Mouse (Mus musculus): ENCODE results near the gene Rps15. TPM values are rescaled to one million over a fixed set of nuclear protein-coding genes. Genes with fewer than 3 reads are reported as not detected.

Gene Rps15
- total and polyA plus RNA-seq, 2 experiments from 2014 or later, result 499 to 1,030 TPM

DNA sequence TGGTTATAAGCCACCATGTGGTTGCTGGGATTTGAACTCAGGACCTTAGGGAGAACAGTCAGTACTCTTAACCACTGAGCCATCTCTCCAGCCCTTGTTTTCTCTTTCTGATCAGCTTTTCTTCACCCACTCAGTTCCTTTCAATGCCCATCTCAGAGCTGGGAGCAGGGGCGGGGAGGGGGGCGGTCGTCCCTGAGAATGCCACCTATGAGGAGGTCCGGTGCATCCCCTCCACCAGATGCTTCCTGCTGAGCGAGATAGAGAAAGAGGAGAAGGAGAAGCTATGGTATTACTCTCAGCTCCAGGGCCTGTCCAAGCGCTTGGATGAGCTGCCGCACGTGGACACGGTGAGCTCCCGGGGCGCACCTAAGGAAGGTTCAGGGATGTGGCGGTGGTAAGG, 12.2 kb downstream of the Rps15 start:
- WGBS, result 23% methylated on average over 12 of the region's 12 CpGs
- Histone ChIP-seq H3K36me3 (replicated peaks; ENCODE audit: control insufficient read depth, insufficient read depth, low read length) (no peaks in the 10 kb centered on the region), H3K27ac (ENCODE audit: low read depth) (no peak overlapping the region), H3K9me3 (replicated peaks; ENCODE audit: control insufficient read depth, low read length) (no peaks in the 10 kb centered on the region), H3K4me2 (ENCODE audit: low read depth, low read length) (no peak overlapping the region), H3K4me3 (ENCODE audit: low read depth, low read length) (no peak overlapping the region), H3K4me1 (ENCODE audit: control insufficient read depth, insufficient read depth) (peaks cover 9% of the 10 kb centered on the region; the same call in 1 of the 2 replicates), H3K9ac (replicated peaks; ENCODE audit: low read depth, low read length) (no peak overlapping the region), H3K27me3 (ENCODE audit: control insufficient read depth, insufficient read depth, low read length) (peaks cover 79% of the 10 kb centered on the region)
- no peak for TF ChIP-seq CTCF (IDR thresholded peaks at IDR 0.05; ENCODE audit: low read depth)
- TF ChIP-seq EP300 (IDR thresholded peaks at IDR 0.05; ENCODE audit: low read depth), result no peak
- no peak for DNase-seq (ENCODE audit: low spot score)
- ATAC-seq (ENCODE audit: insufficient read depth, low read depth), result no peak

DNA sequence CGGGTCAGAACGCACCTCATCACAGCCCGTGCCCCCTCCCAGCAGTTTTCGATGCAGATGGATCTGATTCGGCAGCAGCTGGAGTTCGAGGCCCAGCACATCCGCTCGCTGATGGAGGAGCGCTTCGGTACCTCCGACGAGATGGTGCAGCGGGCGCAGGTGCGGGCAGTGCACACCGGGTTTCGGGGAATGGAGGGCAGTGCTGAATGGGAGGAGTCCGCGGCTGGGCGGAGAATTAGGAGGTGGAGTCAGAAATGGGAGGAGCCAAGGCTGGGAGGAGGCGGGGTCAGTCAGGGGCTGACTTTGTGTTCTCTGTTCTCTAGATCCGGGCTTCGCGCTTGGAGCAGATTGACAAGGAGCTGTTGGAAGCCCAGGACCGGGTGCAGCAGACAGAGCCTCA, 12.6 kb downstream of the Rps15 start:
- Histone ChIP-seq H3K4me1 (ENCODE audit: control insufficient read depth, insufficient read depth) (peaks cover 9% of the 10 kb centered on the region; the same call in 1 of the 2 replicates), H3K4me3 (ENCODE audit: low read depth, low read length) (no peak overlapping the region), H3K9ac (replicated peaks; ENCODE audit: low read depth, low read length) (no peak overlapping the region), H3K27ac (ENCODE audit: low read depth) (no peak overlapping the region), H3K4me2 (ENCODE audit: low read depth, low read length) (no peak overlapping the region), H3K9me3 (replicated peaks; ENCODE audit: control insufficient read depth, low read length) (no peaks in the 10 kb centered on the region), H3K27me3 (ENCODE audit: control insufficient read depth, insufficient read depth, low read length) (peaks cover 75% of the 10 kb centered on the region), H3K36me3 (replicated peaks; ENCODE audit: control insufficient read depth, insufficient read depth, low read length) (no peaks in the 10 kb centered on the region)
- TF ChIP-seq EP300 (IDR thresholded peaks at IDR 0.05; ENCODE audit: low read depth) (no peak), CTCF (IDR thresholded peaks at IDR 0.05; ENCODE audit: low read depth) (no peak)
- DNase-seq (ENCODE audit: low spot score), result no peak
- 17% methylated on average over 25 of the region's 25 CpGs for WGBS
- no peak for ATAC-seq (ENCODE audit: insufficient read depth, low read depth)

DNA sequence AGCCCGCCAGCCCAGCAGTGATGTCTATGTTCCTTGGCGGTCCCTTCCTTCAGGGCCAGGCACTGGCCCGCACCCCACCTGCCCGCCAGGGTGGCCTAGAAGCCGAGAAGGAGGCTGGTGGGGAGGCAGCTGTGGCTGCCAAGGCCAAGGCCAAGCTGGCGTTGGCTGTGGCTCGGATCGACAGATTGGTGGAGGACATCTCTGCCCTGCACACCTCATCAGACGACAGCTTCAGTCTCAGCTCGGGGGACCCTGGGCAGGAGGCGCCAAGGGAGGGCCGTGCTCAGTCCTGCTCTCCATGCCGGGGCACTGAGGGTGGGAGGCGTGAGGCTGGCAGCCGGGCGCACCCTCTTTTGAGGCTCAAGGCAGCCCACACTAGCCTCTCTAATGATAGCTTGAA, 19.3 kb downstream of the Rps15 start:
- Histone ChIP-seq H3K9ac (replicated peaks; ENCODE audit: low read depth, low read length) (no peak overlapping the region), H3K9me3 (replicated peaks; ENCODE audit: control insufficient read depth, low read length) (no peaks in the 10 kb centered on the region), H3K27me3 (ENCODE audit: control insufficient read depth, insufficient read depth, low read length) (peaks cover 82% of the 10 kb centered on the region), H3K4me1 (ENCODE audit: control insufficient read depth, insufficient read depth) (peaks cover 23% of the 10 kb centered on the region), H3K27ac (ENCODE audit: low read depth) (no peak overlapping the region), H3K4me2 (ENCODE audit: low read depth, low read length) (no peak overlapping the region), H3K4me3 (ENCODE audit: low read depth, low read length) (no peak overlapping the region), H3K36me3 (replicated peaks; ENCODE audit: control insufficient read depth, insufficient read depth, low read length) (no peaks in the 10 kb centered on the region)
- 74% methylated on average over 16 of the region's 16 CpGs for WGBS
- TF ChIP-seq EP300 (IDR thresholded peaks at IDR 0.05; ENCODE audit: low read depth) (no peak), CTCF (IDR thresholded peaks at IDR 0.05; ENCODE audit: low read depth) (no peak)
- DNase-seq (ENCODE audit: low spot score) (no peak), ATAC-seq (ENCODE audit: insufficient read depth, low read depth) (no peak)

DNA sequence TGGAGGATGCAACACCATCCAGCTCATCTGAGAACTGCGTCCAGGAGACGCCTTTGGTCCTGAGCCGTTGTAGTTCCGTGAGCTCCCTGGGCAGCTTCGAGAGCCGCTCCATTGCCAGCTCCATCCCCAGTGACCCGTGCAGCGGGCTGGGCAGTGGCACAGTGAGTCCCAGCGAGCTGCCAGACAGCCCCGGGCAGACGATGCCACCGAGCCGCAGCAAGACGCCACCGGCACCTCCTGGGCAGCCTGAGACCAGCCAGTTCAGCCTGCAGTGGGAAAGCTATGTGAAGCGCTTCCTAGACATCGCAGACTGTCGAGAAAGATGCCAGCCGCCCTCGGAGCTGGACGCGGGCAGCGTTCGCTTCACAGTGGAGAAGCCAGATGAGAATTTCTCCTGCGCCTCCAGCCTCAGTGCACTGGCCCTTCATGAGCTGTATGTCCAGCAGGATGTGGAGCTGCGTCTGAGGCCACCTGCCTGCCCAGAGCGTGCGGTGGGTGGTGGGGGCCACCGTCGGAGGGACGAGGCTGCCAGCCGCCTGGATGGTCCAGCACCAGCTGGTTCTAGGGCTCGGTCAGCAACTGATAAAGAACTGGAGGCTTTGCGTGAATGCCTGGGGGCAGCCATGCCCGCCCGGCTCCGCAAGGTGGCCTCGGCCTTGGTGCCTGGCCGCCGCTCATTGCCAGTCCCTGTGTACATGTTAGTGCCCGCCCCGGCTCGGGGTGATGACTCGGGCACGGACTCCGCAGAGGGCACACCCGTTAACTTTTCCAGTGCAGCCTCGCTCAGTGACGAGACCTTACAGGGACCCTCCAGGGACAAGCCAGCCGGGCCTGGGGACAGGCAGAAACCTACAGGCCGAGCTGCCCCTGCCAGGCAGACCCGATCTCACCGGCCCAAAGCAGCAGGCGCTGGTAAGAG, 20.6 kb downstream of the Rps15 start:
- Histone ChIP-seq H3K27ac (ENCODE audit: low read depth) (no peak overlapping the region), H3K9me3 (replicated peaks; ENCODE audit: control insufficient read depth, low read length) (no peaks in the 10 kb centered on the region), H3K4me1 (ENCODE audit: control insufficient read depth, insufficient read depth) (peaks cover 27% of the 10 kb centered on the region), H3K4me2 (ENCODE audit: low read depth, low read length) (no peak overlapping the region), H3K9ac (replicated peaks; ENCODE audit: low read depth, low read length) (no peak overlapping the region), H3K4me3 (ENCODE audit: low read depth, low read length) (no peak overlapping the region), H3K27me3 (ENCODE audit: control insufficient read depth, insufficient read depth, low read length) (peaks cover 71% of the 10 kb centered on the region), H3K36me3 (replicated peaks; ENCODE audit: control insufficient read depth, insufficient read depth, low read length) (no peaks in the 10 kb centered on the region)
- 61% methylated on average over 54 of the region's 54 CpGs for WGBS
- ATAC-seq (ENCODE audit: insufficient read depth, low read depth) (no peak), DNase-seq (ENCODE audit: low spot score) (no peak)
- TF ChIP-seq EP300 (IDR thresholded peaks at IDR 0.05; ENCODE audit: low read depth) (no peak), CTCF (IDR thresholded peaks at IDR 0.05; ENCODE audit: low read depth) (no peak)

DNA sequence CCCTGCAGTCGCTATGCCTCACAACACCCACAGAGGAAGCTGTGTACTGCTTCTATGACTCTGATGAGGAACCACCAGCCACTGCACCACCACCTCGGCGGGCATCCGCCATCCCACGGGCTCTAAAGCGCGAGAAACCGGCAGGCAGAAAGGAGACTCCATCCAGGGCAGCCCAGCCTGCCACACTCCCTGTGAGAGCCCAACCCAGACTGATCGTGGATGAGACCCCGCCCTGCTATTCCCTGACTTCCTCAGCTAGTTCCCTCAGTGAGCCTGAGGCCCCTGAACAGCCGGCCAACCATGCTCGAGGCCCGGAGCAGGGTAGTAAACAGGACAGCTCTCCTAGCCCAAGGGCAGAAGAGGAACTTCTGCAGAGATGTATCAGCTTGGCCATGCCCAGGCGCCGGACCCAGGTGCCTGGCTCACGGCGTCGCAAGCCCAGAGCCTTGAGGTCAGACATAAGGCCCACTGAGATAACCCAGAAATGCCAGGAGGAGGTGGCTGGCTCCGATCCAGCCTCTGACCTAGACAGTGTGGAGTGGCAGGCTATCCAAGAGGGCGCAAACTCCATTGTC, 21.5 kb downstream of the Rps15 start:
- Histone ChIP-seq H3K27ac (ENCODE audit: low read depth) (no peak overlapping the region), H3K9ac (replicated peaks; ENCODE audit: low read depth, low read length) (no peak overlapping the region), H3K4me3 (ENCODE audit: low read depth, low read length) (no peak overlapping the region), H3K4me2 (ENCODE audit: low read depth, low read length) (peak overlapping the region; percentile 11; the same call in 1 of the 2 replicates), H3K9me3 (replicated peaks; ENCODE audit: control insufficient read depth, low read length) (no peaks in the 10 kb centered on the region), H3K4me1 (ENCODE audit: control insufficient read depth, insufficient read depth) (peaks cover 27% of the 10 kb centered on the region), H3K27me3 (ENCODE audit: control insufficient read depth, insufficient read depth, low read length) (peaks cover 66% of the 10 kb centered on the region), H3K36me3 (replicated peaks; ENCODE audit: control insufficient read depth, insufficient read depth, low read length) (peaks cover 6% of the 10 kb centered on the region)
- 18% methylated on average over 20 of the region's 20 CpGs for WGBS
- ATAC-seq (ENCODE audit: insufficient read depth, low read depth), result no peak
- no peak for TF ChIP-seq CTCF (IDR thresholded peaks at IDR 0.05; ENCODE audit: low read depth)
- no peak for DNase-seq (ENCODE audit: low spot score)

All from heart, postnatal 0 days (tissue).